Mouse (Mus musculus) heart, adult 9 months (tissue): ENCODE data around the gene Rom1.
"Not testable (repeated sequence)": the region's sequence is repeated elsewhere in the genome, so short reads cannot be mapped to it uniquely, and the experiment has no call there.

Experiments used
- DNase-seq, 2 experiments: peaks; one replicate each; pipeline ENCODE4 v3.0.0; 2022; ENCODE audit warnings: low spot score in 2 of 2

The Rom1 gene

GRCm38 (mm10) chr19:8897865-8898495 lies 31.2 kb downstream of the Rom1 start, which contains the start of gene Ganab:
Ganab (plus strand) TSS chr19:8898071.
- DNase-seq = peak; percentile 95

GRCm38 (mm10) chr19:8897211-8897864 lies 31.8 kb downstream of the Rom1 start:
- DNase-seq = peak; percentile 24 to 36

GRCm38 (mm10) chr19:8896231-8896630 lies 32.9 kb downstream of the Rom1 start:
- DNase-seq = not testable (repeated sequence)

- DNase-seq = no peak
These were observed 33.7 kb downstream of the Rom1 start for GRCm38 (mm10) chr19:8895397-8895960.

GRCm38 (mm10) chr19:8892829-8893766 lies 36.1 kb downstream of the Rom1 start, which contains the start of gene Ints5:
Ints5 (plus strand) TSS chr19:8893005.
- DNase-seq = peak; percentile 81 to 84

- peak; percentile 94 to 95 for DNase-seq
These were observed 40.4 kb downstream of the Rom1 start, which contains the start of the genes 1810009A15Rik and Gm49416 for GRCm38 (mm10) chr19:8888511-8889385. 1810009A15Rik (plus strand) TSS chr19:8888853. Gm49416 (plus strand) TSS chr19:8888926.

- DNase-seq = no peak
These were observed 41.3 kb downstream of the Rom1 start for GRCm38 (mm10) chr19:8887585-8888463.

GRCm38 (mm10) chr19:8886916-8887584 lies 42.1 kb downstream of the Rom1 start:
- no peak for DNase-seq

GRCm38 (mm10) chr19:8883616-8884015 lies 45.5 kb downstream of the Rom1 start, which contains the start of the genes Lbhd1 and Gm49403:
Lbhd1 (plus strand) TSS chr19:8883732.
Gm49403 (plus strand) TSS chr19:8883930.
- DNase-seq = no peak

GRCm38 (mm10) chr19:8881034-8881392 lies 48.1 kb downstream of the Rom1 start:
- no peak for DNase-seq

GRCm38 (mm10) chr19:8880311-8881033 lies 48.7 kb downstream of the Rom1 start, which contains the start of gene Uqcc3:
Uqcc3 (minus strand) TSS chr19:8880923.
- DNase-seq = peak; percentile 91 to 92
